Mouse (Mus musculus) spleen, postnatal 4 days (tissue): ENCODE results near the gene Nphp4.
A peak's percentile ranks its signal among the peaks of the same experiment; 100 is the strongest.
"Not testable (repeated sequence)": the region's sequence is repeated elsewhere in the genome, so short reads cannot be mapped to it uniquely, and the experiment has no call there.

Source experiments
- DNase-seq, 2 experiments: peaks; one replicate each; pipeline ENCODE4 v3.0.0; 2022; ENCODE audit warnings: low spot score in 2 of 2

Gene Nphp4

DNA sequence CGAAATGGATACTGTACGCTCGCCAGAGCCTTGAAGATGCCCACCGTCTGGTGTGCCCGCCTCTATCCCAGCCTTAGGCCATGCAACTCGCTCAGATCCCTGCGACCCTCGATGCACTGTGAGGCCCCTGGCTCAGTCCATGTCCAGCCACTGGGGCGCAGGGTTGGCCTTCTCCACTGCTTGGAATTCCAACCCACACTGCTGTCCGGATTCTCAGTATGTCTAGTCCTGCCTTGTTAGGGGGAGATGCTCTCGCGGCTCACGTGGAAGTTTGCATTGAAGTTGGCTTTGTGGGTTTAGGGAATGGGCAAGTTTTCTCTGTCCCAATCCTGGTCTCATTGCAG lies 1.7 kb downstream of the Nphp4 start:
- DNase-seq = no peak

DNA sequence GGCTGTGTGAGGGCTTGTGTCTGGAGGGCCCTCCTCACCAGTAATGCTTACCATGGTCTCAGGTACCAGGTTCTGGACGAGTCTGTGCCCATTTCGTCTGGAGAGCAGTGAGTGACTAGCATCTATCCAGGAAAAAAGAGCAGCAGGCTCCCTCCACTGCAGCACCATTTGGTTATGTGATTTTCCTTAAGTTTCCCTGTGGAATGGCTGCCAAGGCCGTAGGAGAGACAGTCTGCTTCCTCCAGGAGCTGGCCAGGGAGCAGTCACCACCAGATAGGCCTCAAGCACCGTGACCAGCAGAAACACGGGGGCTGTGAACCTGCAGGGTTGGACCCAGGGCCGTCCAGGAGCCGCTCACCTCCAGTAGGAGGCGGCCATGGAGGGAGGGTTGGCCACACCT lies 3.9 kb downstream of the Nphp4 start:
- DNase-seq = no peak

DNA sequence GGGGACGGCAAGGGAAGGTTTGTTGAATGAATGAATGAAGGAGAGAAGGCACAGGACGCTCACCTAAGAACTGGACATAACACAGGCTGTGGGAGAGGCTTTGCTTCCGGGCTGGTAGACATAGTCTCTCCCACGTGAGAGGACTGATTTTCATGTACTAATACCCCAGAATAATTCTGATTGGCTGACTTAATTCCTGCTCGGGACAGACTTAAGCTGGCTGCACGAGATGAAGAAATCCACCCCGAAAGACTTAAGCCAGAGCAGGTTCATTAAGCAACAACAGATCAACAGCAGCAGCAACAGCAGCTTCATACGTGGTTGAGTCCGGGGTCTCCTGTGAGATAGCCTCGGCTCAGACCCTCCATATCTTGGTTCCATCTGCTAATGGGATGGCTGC lies 11.5 kb downstream of the Nphp4 start:
- DNase-seq = no peak

DNA sequence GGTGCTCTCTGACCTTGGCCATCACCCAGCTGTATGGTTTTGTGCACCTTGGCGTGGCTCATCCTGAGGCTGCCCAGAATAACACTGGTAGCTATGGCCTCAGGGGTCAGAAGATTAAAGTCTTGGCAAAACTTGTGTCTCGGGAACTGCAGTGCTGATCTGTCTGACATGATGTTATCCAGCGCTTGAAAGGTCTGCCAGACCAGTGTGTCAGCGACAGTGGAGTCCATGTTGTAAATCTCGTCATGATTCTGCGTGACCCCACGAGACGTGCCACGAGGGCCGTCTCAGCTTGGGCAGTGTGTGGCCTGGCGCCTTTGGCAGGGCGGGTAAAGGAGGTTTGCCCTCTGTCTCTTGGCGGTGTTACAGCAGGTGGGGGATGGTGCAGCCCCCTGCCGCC lies 13.8 kb downstream of the Nphp4 start:
- no peak for DNase-seq

DNA sequence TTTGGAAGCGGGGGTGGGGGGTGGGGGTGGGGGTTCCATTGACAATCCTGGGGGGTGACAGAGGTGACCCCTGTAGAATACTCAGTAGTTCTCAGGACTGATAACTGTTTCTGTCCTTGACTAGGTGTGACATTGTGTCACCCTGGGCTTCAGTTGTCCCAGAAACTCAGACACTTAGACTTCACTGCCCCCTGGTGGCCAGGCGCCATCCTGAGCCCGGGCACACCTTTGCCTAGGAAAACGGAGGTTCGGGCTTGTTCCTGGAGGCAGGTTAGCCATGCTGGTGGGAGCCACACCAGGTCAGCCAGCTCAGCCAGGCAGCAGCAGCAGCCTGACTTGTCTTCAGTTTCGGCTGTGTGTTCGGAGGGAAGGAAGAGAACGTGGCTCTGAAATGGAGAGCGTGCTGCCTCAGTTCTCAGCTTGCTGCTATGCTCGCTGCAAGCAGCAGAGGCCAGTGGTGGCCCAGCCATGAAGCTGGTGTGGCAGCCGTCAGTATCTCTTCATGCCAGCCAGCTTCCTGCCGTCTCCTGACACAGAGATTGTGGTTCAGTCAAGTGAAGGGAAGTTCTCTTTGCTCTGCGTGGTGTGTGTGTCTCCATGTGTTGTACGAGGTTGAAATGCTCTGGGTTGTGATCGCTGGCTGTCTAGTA lies 14.9 kb downstream of the Nphp4 start:
- peak; percentile 71 to 90 for DNase-seq

DNA sequence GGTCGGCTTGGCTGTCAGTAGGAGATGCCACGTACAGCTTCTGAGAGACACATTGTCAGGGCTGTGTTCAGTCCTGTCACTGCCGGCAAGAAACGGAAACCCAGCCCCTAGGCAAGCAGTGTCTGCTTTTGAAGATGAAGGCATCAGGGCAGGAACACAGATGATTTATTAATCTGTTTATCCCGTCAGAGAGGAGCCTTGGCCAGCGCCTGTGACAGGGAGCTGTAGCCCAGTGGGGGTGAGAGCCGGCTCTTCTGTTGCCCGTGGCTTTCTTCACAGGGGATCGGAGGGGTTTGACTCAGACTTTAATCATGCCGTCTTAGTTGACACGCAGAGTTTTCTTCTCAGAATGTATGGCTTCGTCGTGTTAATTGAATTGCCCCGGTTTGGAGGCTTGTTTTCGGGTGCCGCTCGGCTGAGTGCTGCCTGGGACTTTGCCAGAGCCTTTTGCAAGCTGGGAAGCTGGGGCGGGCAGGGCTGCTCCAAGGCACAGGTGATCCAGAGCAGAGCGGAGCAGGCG lies 17.9 kb downstream of the Nphp4 start:
- no peak for DNase-seq

DNA sequence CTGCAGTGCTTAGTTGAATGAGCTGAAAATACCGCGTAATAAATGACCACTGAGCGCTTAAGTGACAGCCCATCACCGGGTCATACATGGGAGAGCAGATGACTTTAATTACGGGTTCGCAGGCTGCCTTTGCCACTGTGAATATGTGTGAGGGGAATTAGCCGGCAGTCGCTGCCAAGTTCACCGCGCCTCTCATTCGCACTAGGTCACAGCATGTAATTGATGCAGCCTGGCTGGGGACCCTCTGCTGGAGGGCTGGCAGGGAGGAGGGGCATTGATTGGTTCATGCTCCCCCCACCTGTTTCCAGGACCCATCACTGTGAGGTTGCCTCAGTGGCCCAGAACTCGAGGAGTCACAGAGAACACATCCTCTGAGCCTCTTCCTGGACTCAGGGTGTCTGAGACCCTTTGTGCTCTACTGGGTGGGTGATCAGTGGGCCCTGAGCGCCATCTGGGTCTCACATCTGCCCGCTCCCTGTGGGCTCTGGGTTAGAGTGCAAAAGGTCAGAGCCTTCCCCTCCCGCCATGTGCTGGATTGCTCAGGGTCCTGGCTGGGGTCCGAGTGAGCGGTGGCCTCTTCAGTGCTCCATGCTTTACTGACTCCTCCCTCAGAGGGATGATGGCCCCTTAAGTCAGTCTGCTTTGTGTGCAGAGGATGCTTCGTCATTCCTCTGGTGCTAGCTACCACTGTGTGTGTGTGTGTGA lies 35.9 kb downstream of the Nphp4 start:
- DNase-seq = no peak

DNA sequence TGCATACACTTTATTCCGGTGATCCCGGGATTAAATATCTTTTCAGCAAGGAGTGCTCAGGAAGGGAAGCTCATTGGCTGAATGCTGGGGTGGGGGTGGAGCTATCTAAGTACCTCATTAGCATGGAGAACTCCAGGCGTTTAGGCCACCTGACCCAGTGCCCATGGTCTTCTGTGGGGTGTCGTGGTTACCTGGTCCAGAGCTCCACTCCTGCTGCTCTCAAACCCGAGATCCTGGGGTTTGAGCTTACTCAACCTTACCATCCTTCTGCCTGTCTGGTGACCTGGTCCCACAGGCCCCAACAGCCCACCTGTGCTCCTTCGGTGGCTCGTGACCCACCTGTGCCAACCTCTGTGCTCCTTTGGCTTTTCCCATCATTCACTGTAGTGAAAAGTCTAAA lies 38.4 kb downstream of the Nphp4 start:
- no peak for DNase-seq

DNA sequence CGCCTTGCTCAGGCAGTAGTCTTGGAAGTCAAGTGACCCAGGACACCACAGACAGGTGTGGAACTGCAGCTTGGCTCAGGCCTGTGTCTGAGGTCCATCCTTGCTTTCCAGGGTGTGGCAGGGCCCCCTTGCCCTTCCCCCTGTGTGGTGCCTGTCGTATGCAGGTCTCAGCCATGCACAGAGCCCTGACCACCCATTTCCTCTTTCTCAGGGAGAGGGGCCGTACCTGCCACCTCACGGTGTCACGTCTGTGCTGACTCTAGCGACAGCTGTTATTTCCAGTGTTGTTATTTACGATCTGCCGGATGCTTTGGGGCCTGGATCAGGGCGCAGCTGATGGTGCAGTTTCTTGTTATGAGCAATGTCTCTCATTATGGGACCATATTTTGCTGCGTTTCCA lies 42.6 kb downstream of the Nphp4 start:
- no peak for DNase-seq

DNA sequence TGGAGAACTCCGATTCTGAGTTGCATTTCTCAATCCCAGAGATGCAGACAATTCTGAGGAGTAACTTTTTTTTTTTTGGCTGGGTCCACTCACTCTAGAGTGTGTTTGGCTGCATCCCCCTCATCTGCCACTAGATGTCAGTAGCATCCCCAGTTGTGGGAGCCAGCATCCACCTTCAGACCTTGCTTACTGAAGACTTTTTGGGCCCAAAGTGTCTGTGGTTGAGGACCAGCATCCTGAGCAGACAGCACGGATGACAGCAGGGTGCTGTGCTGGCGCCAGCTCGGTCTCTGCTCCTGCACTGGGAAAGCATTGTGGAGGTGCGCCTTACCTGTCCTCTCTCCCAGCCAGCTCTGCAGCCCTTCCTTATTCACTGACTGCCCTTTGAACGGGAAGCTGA lies 43.6 kb downstream of the Nphp4 start:
- DNase-seq = peak; percentile 33 to 72

DNA sequence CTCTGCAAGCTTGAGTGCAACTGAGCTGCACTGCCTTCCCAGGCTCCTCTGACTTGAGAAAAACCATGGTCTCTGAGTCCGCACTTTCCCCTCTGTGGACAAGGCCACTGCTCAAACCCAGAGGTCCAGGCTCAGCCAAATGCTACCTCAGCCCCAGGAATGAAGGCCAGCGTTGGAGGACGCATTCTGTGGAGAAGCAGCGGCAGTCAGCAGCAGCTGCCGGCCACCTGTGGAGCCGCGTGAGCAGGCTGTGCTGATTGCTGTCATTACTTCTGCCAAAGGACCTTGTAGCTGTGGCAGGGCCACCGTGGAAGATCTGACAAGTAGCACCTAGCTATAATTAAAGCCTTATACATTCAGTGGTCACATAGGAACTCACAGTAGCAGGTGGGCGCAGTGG lies 56.4 kb downstream of the Nphp4 start:
- no peak for DNase-seq

DNA sequence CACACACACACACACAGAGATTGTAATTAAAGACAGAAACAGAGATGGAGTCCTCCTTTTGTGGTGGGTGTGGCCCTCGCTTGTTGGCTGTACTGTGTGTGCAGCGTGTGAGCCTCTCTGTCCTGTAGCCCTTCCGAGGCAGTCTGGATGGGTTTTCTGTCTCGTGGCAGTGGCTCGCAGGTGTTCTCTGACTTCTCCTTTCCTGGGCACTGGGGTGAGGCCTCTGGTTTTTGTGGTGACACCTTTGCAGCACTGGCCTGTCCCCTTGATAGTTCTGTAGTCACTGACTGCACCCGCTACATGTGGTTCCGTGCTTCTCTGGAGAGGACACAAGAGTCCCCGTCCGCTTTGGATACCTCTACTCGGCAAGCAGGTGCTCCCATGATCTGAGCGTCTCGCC lies 63.2 kb downstream of the Nphp4 start:
- DNase-seq = no peak

DNA sequence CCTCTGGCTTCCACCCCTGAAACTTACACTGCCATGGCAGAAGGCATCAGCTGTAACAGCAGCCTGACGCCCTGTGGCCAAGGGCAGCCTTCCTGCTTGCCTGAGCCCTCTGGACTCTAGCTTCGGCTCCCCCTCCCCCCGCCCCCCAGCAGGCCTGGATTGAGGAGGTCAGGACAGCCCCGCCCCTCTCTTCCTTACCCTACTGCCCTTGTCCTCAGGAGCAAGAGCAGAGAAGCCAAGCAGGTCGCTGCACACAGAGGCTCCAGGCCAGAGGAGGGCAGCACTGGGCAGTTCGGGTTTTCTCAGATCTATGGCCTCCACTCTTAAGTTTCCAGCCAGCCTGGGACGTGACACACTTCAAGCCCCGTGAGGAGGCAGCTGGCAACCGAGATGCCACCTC lies 64.7 kb downstream of the Nphp4 start:
- no peak for DNase-seq

DNA sequence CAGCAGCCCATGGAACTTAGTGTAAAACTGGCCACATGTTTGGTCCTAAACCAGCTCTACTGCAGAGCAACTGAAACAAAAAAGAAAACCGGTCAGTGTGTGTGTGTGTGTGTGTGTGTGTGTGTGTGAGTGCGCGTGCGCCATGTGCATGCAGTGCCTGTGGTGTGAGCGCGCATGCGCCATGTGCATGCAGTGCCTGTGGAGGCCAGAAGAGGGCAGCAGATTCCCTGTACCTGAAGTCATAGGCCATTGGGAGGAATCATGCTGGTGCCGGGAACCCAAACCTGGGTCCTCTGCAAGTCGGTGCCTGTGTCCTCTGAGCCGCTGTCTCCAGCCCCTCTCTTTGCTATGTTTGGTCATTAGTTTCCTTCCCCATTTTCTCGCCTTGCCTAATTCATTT lies 65.9 kb downstream of the Nphp4 start:
- DNase-seq = no peak

DNA sequence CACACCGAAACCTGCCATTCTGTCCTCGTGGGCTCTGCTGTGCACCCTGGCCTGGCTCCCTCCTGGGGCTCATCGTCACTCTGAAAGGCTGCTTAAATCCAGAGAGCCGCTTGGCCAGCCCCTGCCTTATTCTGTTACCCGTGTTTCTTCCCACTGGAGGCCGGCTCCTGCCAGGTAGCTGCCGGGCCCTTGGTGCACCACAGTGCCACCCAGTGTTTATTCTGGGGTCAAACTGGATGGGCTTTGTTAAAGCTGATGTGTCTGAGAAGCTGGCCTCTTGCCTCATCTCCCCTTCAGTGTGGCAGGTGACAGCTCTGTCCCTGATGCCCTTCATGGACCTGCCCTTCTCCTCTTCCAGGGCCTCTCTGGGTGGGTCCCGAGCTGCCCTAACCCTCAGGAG lies 70.0 kb downstream of the Nphp4 start:
- DNase-seq = no peak

DNA sequence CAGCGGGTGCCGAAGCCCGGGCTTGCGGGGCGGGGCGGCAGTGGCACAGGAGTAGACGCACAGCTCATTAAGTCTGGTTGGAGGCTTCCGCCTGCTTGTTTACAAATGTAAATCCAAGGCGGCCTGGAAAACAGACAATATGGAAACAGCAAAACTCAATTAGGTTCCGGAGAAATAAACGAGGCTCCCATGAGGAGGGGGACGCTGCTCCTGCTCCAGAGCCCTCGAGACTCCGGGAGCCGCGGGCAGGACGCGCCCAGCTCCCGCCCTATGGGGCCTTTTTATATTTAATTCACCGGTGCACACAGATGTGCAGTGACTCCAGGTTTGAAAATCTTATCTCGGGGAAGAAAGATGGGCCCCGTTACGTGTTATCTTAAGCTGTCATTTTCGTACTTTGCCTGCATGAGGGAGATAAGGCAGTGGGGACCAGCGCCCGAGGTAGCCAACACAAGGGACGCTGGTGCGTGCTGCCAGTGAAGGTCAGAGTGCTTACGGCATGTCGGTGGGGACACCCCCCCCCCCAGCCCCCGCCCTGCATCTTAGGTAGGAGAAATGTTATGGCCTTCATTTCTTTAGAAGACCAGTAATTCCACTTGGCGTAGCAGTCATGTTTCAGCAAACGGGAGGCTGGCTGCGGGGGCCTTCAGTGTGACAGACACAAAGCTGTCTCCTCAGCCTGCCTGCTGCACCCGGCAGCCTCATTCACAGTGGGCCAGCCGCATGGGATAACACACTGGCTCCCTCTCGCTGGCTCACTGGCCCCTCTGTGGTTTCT lies 71.6 kb downstream of the Nphp4 start:
- DNase-seq = no peak

DNA sequence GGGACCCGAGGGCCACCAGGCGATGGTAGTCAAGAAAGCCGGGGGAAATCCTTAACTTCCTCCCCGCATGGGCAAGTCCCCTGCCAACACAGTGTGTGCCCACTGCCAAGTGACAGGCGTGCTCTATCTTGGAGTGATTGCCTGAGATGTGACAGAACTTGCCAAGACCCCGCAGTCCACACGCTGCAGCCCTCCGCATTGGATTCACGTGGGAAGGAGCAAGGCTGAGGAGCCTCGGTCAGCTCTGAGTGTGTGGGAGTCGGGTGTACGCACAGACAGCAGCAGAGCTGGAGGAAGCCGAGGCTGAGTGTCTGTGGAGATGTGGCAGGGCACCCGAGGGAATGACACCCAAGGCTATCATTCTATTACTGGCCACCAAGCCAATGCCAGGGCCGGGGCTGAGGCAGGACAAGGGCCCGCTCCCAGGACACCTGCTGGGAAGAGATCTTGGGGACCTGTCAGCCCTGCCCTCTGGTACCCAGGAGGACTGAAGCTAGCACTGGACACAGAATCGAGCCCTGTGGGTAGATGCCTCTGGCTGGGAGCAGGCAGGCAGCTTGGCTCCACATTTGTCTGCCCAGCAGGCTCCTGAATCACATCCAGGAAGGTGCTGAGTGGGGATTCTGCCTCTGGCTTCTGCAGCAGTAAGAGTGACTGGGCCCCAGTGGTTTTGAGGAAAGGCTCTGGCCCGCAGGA lies 73.1 kb downstream of the Nphp4 start:
- no peak for DNase-seq

DNA sequence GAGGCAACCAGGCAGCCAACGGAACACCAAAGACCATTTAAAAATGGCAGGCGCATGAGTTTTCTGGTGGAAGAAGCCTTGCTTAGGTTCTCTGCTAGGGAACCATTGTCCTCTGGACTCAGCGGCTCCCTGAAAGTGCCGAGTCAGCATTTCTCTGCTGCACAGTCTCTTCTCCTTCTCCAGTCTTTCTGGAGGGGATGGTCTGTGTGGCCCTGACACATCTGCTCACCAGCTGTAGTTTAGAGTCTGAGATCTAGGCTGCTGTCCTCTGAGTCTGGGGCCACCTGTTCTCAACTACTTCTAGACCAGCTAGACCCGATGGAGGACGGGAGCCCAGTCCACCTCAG lies 73.7 kb downstream of the Nphp4 start:
- no peak for DNase-seq

DNA sequence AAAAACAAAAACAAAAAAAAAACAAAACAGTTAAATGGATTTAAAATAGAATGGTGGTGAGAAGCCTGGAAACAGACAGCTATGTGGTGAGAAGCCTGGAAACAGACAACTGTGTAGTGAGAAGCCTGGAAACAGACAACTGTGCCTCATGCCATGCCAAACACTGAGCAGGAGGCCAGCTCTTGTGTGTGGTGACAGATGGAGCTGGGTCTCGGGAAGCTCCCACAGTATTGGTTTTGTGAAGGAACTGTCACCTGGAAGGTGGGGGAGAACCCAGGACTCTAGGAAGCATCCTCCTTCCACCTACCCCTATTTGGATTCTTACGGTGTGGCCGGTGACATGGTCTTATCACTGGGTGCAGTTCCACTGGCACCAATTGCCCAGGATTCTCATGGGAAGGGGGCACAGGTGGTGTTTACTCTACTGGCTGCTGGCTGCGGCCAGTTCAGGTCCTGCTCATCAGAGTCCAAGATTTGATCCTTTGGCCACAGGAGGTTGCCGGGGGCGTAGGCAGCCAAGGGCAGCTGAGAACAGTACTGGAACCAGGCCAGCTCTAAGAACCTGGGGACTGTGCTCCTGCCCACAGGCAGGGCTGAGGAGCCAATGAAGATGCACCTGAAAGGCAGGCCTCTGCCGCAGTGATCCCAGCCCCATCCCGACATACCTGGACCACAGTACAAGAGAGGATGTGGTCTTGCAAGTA lies 77.2 kb downstream of the Nphp4 start:
- DNase-seq = no peak

DNA sequence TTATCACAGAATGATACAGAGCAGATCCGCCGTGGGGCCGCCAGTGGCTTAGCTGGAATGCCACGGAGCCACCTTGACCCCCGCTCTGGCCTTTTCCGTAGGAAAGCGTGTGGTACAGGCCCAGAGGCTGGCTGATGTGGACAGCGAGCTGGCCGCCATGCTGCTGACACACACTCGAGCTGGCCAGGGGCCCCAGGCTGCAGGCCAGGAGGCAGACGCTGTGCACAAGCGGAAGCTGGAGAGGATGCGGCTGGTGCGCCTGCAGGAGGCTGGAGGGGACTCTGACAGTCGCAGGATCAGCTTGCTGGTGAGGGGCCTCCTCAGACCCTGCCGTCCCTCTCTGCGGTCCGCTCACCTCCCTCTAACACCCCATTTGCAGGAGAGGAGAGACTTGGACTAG lies 77.9 kb downstream of the Nphp4 start:
- no peak for DNase-seq

DNA sequence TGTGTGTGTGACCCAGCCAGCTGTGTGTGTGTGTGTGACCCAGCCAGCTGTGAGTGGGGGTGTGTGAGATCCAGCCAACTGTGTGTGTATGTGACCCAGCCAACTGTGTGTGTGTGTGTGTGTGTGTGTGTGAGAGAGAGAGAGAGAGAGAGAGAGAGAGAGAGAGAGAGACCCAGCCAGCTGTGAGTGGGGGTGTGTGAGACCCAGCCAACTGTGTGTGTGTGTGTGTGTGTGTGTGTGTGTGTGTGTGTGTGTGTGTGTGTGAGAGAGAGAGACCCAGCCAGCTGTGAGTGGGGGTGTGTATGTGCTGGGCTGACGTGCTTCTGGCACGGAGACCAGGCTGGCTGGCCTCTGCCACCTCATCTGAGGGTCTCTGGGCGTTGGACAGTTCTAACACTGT lies 79.3 kb downstream of the Nphp4 start:
- DNase-seq = not testable (repeated sequence)

DNA sequence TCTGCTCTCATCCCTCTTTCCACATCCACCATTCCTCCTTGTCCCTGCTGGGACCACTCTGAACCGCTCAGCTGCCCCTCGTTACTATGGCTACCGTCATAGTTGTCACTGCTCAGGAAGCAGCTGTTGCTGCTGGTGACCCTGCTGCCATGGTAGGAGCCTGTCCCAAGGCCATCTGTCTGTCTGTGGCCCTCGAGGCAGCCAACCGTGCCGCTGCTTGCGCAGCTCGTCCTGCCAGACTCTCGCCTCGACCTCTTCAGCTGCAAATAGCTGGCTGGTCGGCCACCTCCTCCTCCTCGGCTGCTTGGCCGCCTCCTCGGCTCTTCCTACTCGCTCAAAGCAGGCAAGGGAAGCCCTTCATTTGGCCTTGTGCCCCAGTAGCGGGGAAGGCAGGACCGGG lies 81.7 kb downstream of the Nphp4 start:
- no peak for DNase-seq
